Mouse (Mus musculus) heart, adult 18-20 months (tissue): ENCODE measurements around the gene Ehbp1. TPM values are rescaled to one million over a fixed set of nuclear protein-coding genes. Genes with fewer than 3 reads are reported as not detected.

Experiments used
- DNase-seq, 2 experiments: peaks; one replicate each; pipeline ENCODE4 v3.0.0; 2021 to 2022; ENCODE audit warnings: mixed read lengths in 1 of 2
- total RNA-seq, 2 experiments: library from RNA; stranded (reverse); gene quantifications; 2 replicates each; pipeline ENCODE4 v1.2.3; 2021

Gene Ehbp1
- total RNA-seq, 2 experiments from 2014 or later = 108 to 116 TPM

DNA sequence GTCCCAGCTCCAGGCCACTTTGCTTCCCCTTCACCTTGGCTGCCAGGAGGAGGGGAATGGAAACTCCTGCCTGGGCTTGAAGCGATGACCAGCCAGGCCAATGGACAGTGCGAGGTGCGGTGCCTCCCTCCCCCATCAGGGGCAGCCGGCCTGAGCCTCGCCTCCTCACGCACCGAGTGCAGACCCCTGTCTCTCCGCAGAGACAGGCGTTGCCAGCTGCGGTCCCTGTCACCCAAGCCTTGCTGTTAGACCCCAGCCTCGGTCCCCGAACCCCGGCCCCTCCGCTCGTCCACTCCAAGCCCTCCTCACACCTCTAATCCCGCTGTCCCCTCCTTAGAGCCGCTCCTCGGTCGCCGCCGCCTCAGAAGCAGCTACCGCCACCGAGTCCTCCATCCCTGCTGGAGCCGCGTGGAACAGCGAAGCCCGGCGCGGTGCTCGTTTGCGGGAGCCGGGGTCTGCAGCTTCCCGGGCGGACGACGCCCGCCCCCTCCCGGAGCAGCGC, 55.7 kb downstream of the Ehbp1 start:
- peak; percentile 55 to 65 for DNase-seq

DNA sequence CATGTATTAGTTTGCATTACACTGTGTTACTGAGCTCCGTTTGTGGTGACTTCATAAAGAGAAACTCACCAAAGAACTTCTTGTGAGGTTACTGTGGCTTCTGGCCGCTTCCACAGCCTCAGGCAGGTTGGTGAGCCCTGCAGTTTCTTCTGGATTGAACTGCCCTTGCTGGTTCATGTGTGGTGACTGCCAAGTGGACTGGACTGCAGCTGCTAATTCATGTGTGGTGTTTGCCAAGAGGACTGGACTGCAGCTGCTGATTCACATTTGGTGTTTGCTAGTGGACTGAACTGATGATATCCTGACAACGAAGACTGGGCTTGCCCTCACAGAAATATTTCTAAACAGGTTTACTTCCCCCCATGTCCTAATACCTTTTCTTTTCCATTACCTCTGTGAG, 65.4 kb downstream of the Ehbp1 start:
- no peak for DNase-seq

DNA sequence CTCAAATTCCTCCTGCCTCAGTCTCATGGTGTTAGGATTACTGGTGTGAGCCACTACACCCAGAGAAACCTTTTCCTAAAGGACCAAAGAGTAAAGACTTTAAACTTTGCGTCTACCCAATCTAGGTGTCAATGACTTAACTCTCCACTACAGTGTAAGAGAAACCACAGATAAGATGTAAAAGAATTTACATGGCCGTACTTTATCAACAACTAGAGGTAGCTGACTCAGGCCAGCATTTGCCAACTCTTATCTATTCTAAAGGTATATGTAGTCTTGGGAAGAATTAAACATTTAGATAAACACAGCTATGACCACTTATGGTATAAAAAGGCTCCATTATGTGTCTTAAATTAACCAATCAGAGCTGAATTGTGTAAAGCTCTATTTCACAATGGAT, 67.9 kb downstream of the Ehbp1 start:
- no peak for DNase-seq

DNA sequence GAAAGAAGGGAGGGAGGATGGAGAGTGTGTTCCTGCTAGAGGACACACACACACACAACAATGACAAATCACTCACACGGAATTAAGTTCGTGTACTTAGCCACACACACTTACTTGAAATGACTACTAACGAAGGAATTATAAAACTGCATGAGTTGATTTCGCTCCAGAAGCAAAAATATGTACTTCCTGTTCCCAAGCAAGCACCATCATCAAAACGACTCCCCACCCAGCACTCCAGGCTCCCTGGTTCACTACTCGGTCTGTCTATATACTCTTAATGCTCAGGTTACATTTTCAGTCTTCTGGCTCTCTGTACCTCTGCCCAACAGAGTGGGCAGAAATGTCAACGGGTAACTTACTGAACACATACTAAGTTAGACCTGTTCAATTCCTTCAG, 68.7 kb downstream of the Ehbp1 start:
- no peak for DNase-seq

DNA sequence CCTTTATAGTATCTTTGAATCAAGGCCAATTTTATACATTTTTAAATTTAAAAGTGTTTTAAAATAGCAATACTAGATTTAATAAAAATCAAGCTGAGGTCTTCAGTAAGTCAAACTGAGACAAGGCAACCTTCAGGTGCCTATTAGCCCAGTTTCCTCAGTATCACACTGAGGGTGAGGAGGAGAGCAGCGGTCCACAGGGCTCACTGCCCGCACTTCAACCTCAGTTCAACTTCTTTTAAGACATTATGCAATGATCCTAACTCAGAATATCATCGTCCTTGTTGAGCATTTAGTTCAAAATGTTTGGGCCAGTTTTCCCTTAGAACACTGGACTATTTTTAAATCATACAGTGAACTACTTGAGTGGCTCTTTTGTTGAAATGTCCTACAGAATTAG, 70.2 kb downstream of the Ehbp1 start:
- DNase-seq = no peak

- DNase-seq = no peak
Observed at GRCm38 (mm10) chr11:22269643-22270042, 72.4 kb downstream of the Ehbp1 start.

DNA sequence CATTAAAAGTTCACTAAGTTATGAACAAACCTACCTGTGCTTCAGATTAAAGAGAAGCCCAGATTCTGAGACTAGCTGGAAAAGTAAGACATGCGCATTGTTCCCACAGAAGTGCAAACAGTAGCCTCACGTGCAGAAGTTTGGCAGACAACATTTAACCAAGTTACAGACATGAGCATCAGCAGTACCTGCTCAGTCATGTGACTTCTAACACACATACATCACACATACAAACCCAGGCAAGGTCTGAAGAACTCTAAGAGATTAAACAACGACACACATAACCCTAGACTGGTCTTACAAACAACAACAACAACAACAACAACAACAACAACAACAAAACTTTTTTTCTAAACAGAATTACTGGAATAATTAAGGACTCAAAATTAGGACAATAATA, 72.9 kb downstream of the Ehbp1 start:
- no peak for DNase-seq

- no peak for DNase-seq
Observed at GRCm38 (mm10) chr11:22267014-22267413, 75.1 kb downstream of the Ehbp1 start.

GRCm38 (mm10) chr11:22255418-22255817, 86.7 kb downstream of the Ehbp1 start:
- no peak for DNase-seq

- no peak for DNase-seq
Observed at GRCm38 (mm10) chr11:22249363-22249762, 92.7 kb downstream of the Ehbp1 start.

- DNase-seq = peak in 1 of 2 experiments; percentile 34
Observed at GRCm38 (mm10) chr11:22247736-22248135, 94.4 kb downstream of the Ehbp1 start.

GRCm38 (mm10) chr11:22247069-22247468, 95.0 kb downstream of the Ehbp1 start:
- peak; percentile 55 to 63 for DNase-seq

GRCm38 (mm10) chr11:22235558-22235957, 106.5 kb downstream of the Ehbp1 start:
- no peak for DNase-seq

GRCm38 (mm10) chr11:22234739-22235138, 107.4 kb downstream of the Ehbp1 start:
- DNase-seq = no peak

GRCm38 (mm10) chr11:22230906-22231305, 111.2 kb downstream of the Ehbp1 start:
- DNase-seq = no peak

GRCm38 (mm10) chr11:22225619-22226018, 116.5 kb downstream of the Ehbp1 start:
- DNase-seq = peak in 1 of 2 experiments; percentile 65

DNA sequence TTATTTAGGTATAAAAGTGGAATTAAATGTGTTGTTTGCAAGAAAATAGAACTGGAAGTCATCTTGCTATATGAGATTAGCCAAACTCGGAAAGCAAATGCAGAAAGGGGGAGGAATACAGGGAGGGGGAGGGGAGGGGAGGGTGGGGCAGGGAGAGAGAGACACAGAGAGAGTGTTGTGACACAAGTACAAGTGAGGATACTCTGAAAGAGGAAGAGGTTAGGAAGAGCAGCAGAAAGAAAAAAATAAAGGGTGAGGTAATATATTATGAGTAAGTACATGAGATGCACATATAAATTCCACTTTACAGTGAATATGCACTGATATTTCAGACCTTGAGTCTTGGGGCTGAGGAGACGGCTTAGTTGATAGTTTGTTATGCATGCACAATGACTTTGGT, 123.9 kb downstream of the Ehbp1 start:
- no peak for DNase-seq

DNA sequence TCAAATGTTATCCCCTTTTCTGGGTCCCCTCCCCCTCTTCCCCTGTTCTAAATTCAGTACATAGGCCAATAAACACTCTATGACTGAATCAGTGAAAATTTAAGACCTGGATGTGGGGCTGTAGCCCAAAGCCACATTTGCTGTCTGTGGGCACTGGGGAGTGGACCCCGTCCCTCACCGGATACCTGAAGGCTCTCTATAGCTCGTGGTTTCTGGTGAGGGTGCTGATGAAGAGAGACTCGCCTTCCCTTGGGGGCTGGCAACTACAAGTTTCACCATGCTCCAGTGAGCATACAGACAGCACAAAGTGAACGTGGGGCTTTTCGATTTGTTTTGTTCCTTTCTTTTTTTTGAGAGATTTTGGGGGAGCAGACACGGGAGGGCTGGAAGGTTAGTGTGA, 125.2 kb downstream of the Ehbp1 start:
- no peak for DNase-seq

DNA sequence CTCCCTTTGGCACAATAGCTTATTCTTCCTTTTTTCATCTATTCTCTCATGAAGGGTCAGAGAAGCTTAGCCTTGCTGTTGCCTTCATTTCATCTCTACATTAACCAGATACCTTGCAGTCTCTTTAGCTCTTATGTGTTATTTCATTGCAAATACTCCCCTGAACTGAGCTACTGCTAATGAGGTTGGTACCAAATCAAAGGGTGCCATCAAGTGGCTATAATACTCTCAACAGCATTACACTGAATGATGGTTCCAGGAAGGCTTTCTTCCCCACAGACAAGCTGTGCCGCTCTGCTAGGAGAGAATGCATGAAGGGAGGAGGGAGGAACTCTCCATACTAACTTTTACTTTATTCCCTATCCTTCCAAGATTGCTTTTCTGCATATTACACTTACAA, 135.5 kb downstream of the Ehbp1 start:
- DNase-seq = no peak

GRCm38 (mm10) chr11:22206191-22206590, 135.9 kb downstream of the Ehbp1 start:
- DNase-seq = no peak

DNA sequence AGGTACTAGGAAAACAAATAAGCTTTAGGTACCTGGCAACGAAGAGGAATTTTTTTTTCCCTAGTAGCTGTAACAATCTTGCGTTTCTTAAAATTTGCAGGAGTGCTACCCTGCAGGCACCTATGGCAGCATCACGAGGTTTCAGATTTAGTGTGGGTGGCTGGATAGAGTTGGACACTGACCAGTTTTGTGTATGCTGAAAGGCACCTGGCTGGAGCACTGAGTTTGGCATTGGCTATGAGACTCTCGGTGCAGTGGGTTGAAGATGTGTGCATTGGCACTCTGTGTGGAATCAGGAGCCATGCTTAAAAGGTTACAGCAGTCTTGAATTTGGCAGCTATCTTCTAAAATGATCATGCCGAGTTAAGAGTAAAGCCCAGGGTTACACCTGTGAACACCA, 138.7 kb downstream of the Ehbp1 start:
- DNase-seq = no peak

DNA sequence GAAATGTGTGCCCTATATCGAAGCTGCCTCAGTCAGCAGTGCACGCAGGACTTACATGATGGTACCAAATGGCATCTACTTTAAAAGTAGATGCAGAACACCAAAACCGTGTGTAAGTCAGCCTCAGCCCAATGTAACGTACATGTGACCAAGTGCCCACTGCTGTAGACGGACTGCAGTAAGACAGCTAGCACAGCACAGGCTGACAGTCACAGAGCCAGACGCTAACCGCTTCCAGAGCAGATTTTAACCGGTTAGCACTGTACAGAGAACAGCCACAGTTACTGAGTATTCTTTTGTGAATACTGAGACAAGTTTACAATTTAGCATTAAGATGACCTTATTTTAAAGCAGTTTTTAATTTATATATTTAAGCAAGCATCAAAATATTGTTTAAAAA, 141.0 kb downstream of the Ehbp1 start:
- no peak for DNase-seq

GRCm38 (mm10) chr11:22199881-22200280, 142.2 kb downstream of the Ehbp1 start:
- peak in 1 of 2 experiments; percentile 21 for DNase-seq

GRCm38 (mm10) chr11:22198406-22198805, 143.7 kb downstream of the Ehbp1 start:
- no peak for DNase-seq

DNA sequence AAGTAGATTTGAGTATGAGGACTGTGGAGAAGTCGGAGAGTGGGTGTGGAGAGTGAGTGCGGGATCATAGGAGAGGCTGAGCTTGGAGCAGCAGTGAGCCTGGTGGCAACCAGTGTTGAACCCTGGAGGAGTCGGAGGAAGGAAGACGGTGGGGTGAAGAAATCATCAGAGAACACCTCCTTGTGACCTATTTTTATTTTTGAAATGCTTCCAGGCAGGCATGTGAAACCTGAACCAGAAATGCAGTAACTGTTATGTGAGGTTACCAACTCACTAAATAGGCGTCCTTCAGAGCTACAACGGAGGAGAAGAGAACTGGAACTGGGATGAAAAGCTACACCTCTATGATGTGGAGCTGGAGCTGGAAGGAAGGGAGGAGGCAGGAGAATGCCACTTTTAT, 144.2 kb downstream of the Ehbp1 start:
- peak; percentile 46 to 54 for DNase-seq
